Mouse (Mus musculus) hindbrain, embryonic 10.5 days (tissue): ENCODE measurements at regions not wholly inside any gene's neighbourhood (a gene's known extent, or its start where the extent isn't known, plus 50 kb on each side); places are given as distances from the start of the nearest gene placed in this dataset.
A peak's percentile ranks its signal among the peaks of the same experiment; 100 is the strongest.

Source experiments
- DNase-seq: peaks from one replicate; pipeline ENCODE4 v3.0.0-alpha.2; 2017; ENCODE audit warnings: low spot score
- H3K27ac ChIP-seq: fragments of 300-500 bp; sonication (generic); 2 replicates; pipeline ENCODE4 v1.5.1; 2016; ENCODE audit warnings: mild to moderate bottlenecking, moderate library complexity
- H3K27me3 ChIP-seq: fragments of 300-500 bp; sonication (generic); 2 replicates; pipeline ENCODE4 v1.6.1; 2016; ENCODE audit warnings: mild to moderate bottlenecking; ENCODE audit not compliant: poor library complexity, insufficient read depth, severe bottlenecking
- H3K36me3 ChIP-seq: fragments of 300-500 bp; sonication (generic); 2 replicates; pipeline ENCODE4 v1.6.1; 2016; ENCODE audit warnings: mild to moderate bottlenecking, moderate library complexity
- H3K4me1 ChIP-seq: fragments of 300-500 bp; sonication (generic); replicated peaks from 2 replicates; pipeline ENCODE4 v1.6.1; 2016; ENCODE audit warnings: mild to moderate bottlenecking
- H3K4me3 ChIP-seq: fragments of 300-500 bp; sonication (generic); 2 replicates; pipeline ENCODE4 v1.5.1; 2016; ENCODE audit warnings: mild to moderate bottlenecking, moderate library complexity
- H3K9me3 ChIP-seq: fragments of 300-500 bp; sonication (generic); 2 replicates; pipeline ENCODE4 v1.6.1; 2016; ENCODE audit warnings: mild to moderate bottlenecking, moderate library complexity
- WGBS: fragments of 180-500 bp; shearing (Covaris S2); methylation state at CpG from one replicate; pipeline ENCODE4 v1.1.7; 2016; 5-methylcytosine and 5-hydroxymethylcytosine counted together

- Histone ChIP-seq H3K4me3 (no peak overlapping the region), H3K27ac (no peak overlapping the region), H3K9me3 (no peaks in the 10 kb centered on the region), H3K4me1 (peaks cover 28% of the 10 kb centered on the region), H3K27me3 (peaks cover 14% of the 10 kb centered on the region), H3K36me3 (no peaks in the 10 kb centered on the region)
- WGBS, result 80% methylated on average over 2 of the region's 2 CpGs
- DNase-seq, result no peak
These were observed 85.8 kb upstream of the Cadm1 start for GRCm38 (mm10) chr9:47444168-47444567.

- WGBS, result 24% methylated on average over 1 of the region's 1 CpGs
- Histone ChIP-seq H3K36me3 (no peaks in the 10 kb centered on the region), H3K4me3 (no peak overlapping the region), H3K9me3 (no peaks in the 10 kb centered on the region), H3K27me3 (peaks cover 11% of the 10 kb centered on the region), H3K27ac (no peak overlapping the region), H3K4me1 (peaks cover 24% of the 10 kb centered on the region)
- DNase-seq, result no peak
These were observed 85.2 kb upstream of the Cadm1 start for GRCm38 (mm10) chr9:47444752-47445151.

DNA sequence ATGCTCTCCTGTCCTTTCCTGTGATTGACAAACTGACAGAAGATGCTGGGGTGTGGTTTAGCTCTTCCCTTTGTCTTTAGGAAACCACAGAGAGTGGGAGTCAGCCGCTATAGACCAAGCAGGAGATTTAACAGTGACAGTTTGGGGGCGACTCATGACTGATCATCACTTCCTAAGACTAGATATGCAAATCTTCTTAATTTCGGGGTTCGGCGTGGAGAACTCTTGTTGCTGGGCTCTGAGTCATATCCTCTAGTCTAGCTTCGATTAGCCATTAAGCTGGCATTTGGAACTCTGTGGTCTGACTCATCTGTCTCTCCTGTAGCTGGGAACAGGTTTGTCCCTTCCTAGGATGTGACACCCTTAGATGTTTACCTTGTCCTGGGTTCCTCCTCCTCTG is 84.6 kb upstream of the Cadm1 start:
- H3K27me3 ChIP-seq, result peaks cover 10% of the 10 kb centered on the region
- H3K4me3 ChIP-seq, result no peak overlapping the region
- 67% methylated on average over 6 of the region's 6 CpGs for whole genome bisulfite sequencing
- H3K9me3 ChIP-seq, result no peaks in the 10 kb centered on the region
- H3K36me3 ChIP-seq, result no peaks in the 10 kb centered on the region
- peaks cover 18% of the 10 kb centered on the region for H3K4me1 ChIP-seq
- DNase-seq, result no peak
- no peak overlapping the region for H3K27ac ChIP-seq

- 79% methylated on average over 4 of the region's 4 CpGs for WGBS
- Histone ChIP-seq H3K9me3 (no peaks in the 10 kb centered on the region), H3K27ac (no peak overlapping the region), H3K27me3 (no peaks in the 10 kb centered on the region), H3K36me3 (no peaks in the 10 kb centered on the region), H3K4me1 (no peaks in the 10 kb centered on the region), H3K4me3 (no peak overlapping the region)
- no peak for DNase-seq
These were observed 77.2 kb upstream of the Cadm1 start for GRCm38 (mm10) chr9:47452752-47453151.

DNA sequence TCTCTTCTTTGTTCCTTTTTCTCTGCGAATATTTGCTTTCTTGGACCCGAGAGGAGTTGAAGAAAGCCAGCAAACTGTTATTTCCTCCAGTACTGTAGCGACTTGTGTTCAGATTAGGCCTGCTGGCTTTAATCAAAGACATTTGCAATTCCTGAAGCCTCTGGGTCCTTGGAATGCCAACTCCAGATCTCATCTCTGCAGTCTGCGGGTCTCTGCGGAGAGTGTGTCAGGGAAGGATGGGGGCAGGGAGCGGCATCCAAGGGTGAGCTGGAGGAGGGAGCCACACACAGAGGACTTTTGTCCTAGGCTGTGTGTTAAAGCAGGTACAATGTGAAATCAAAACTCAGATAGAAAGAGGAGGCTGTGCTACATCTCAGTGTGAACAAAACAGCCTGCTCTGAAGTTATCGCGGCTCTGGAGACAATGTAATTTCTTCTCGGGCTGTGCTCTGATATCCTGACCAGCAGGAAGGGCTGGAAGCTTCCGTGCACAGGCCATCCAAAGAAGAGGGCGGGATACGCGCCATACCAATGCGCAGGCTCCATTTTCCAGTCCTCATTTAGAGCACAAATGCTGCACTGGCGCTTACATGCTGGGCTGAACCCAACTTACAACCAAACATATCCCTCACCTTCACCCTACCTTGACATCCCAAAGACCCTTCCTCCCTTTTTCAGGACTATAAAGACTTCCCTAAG is 71.1 kb upstream of the Cadm1 start:
- Histone ChIP-seq H3K27ac (peak overlapping the region; percentile 35; the same call in 1 of the 2 replicates), H3K36me3 (no peaks in the 10 kb centered on the region), H3K9me3 (no peaks in the 10 kb centered on the region), H3K4me3 (no peak overlapping the region), H3K27me3 (peaks cover 9% of the 10 kb centered on the region; the same call in 1 of the 2 replicates), H3K4me1 (peaks cover 10% of the 10 kb centered on the region)
- DNase-seq, result peak; percentile 19
- 44% methylated on average over 15 of the region's 15 CpGs for WGBS

GRCm38 (mm10) chr9:47459461-47460049 is 70.4 kb upstream of the Cadm1 start:
- 84% methylated on average over 8 of the region's 8 CpGs for WGBS
- H3K9me3 ChIP-seq, result no peaks in the 10 kb centered on the region
- no peak for DNase-seq
- peaks cover 9% of the 10 kb centered on the region; the same call in 1 of the 2 replicates for H3K27me3 ChIP-seq
- H3K4me3 ChIP-seq, result no peak overlapping the region
- no peaks in the 10 kb centered on the region for H3K36me3 ChIP-seq
- H3K4me1 ChIP-seq, result peaks cover 10% of the 10 kb centered on the region
- no peak overlapping the region for H3K27ac ChIP-seq

GRCm38 (mm10) chr9:47460241-47460640 is 69.7 kb upstream of the Cadm1 start:
- no peaks in the 10 kb centered on the region for H3K9me3 ChIP-seq
- no peak overlapping the region for H3K27ac ChIP-seq
- 84% methylated on average over 15 of the region's 15 CpGs for WGBS
- H3K4me3 ChIP-seq, result no peak overlapping the region
- DNase-seq, result no peak
- no peaks in the 10 kb centered on the region for H3K36me3 ChIP-seq
- peaks cover 9% of the 10 kb centered on the region; the same call in 1 of the 2 replicates for H3K27me3 ChIP-seq
- peaks cover 10% of the 10 kb centered on the region for H3K4me1 ChIP-seq

GRCm38 (mm10) chr9:47461915-47462314 is 68.1 kb upstream of the Cadm1 start:
- 86% methylated on average over 3 of the region's 3 CpGs for WGBS
- peaks cover 10% of the 10 kb centered on the region for H3K4me1 ChIP-seq
- H3K27me3 ChIP-seq, result peaks cover 9% of the 10 kb centered on the region; the same call in 1 of the 2 replicates

GRCm38 (mm10) chr9:47466767-47467166 is 63.2 kb upstream of the Cadm1 start:
- WGBS, result 89% methylated on average over 3 of the region's 3 CpGs

More at GRCm38 (mm10) chr9:47461915-47462314, 68.1 kb upstream of the Cadm1 start:
- no peak for DNase-seq
- no peaks in the 10 kb centered on the region for H3K9me3 ChIP-seq
- no peak overlapping the region for H3K27ac ChIP-seq
- no peaks in the 10 kb centered on the region for H3K36me3 ChIP-seq
- H3K4me3 ChIP-seq, result no peak overlapping the region

DNA sequence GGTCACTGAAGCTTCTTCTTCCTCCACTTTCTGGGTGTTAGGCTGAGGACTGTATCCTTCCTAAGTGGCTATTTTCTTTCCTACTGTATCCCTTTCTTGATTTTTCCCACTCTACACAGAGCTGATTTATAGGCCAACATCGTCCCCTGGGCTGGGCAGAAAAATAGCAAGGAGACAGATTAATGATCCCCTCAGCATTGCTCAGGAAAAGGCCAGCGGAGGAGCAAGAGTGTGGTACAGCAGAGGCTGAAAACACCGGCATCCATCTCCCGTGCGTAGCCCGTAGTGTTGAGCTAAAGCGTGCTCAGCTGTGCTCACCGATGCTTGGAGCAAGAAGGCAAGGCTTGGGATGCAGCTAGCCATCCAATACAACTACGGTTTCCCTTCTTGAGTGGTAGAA is 62.2 kb upstream of the Cadm1 start:
- Histone ChIP-seq H3K4me3 (no peak overlapping the region), H3K27me3 (no peaks in the 10 kb centered on the region), H3K36me3 (no peaks in the 10 kb centered on the region), H3K9me3 (no peaks in the 10 kb centered on the region), H3K4me1 (peaks cover 15% of the 10 kb centered on the region), H3K27ac (no peak overlapping the region)
- no peak for DNase-seq
- 88% methylated on average over 9 of the region's 9 CpGs for WGBS

More at GRCm38 (mm10) chr9:47466767-47467166, 63.2 kb upstream of the Cadm1 start:
- H3K36me3 ChIP-seq, result no peaks in the 10 kb centered on the region
- no peak for DNase-seq
- no peaks in the 10 kb centered on the region for H3K27me3 ChIP-seq
- H3K27ac ChIP-seq, result no peak overlapping the region
- no peak overlapping the region for H3K4me3 ChIP-seq
- H3K4me1 ChIP-seq, result peaks cover 11% of the 10 kb centered on the region
- no peaks in the 10 kb centered on the region for H3K9me3 ChIP-seq

GRCm38 (mm10) chr9:47469576-47469975 is 60.4 kb upstream of the Cadm1 start:
- Histone ChIP-seq H3K27me3 (peaks cover 5% of the 10 kb centered on the region; the same call in 1 of the 2 replicates), H3K9me3 (no peaks in the 10 kb centered on the region), H3K36me3 (no peaks in the 10 kb centered on the region), H3K27ac (no peak overlapping the region), H3K4me1 (peaks cover 15% of the 10 kb centered on the region), H3K4me3 (no peak overlapping the region)
- DNase-seq, result no peak
- 94% methylated on average over 1 of the region's 1 CpGs for WGBS

DNA sequence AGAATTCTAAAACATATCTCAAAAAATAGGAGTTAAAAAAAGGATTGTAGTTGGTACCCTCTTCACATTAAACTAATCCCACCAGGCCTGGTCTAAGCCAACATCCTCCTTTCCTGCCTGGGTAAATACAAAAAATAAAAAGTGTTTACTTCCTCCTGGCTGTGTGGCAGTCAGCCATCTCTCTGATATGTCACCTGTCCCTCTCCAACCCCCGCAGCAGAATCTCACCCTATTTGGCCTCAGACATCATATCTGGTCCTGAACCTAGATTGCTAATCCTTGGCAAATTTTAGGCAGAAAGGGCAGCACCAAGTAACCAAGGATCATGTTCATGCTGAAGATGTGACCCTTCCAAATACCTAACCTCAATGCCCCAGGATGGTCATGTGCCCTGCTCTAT is 59.2 kb upstream of the Cadm1 start:
- no peaks in the 10 kb centered on the region for H3K9me3 ChIP-seq
- no peaks in the 10 kb centered on the region for H3K36me3 ChIP-seq
- 84% methylated on average over 1 of the region's 1 CpGs for WGBS
- H3K4me3 ChIP-seq, result no peak overlapping the region
- no peak overlapping the region for H3K27ac ChIP-seq
- H3K4me1 ChIP-seq, result peaks cover 15% of the 10 kb centered on the region
- peaks cover 5% of the 10 kb centered on the region; the same call in 1 of the 2 replicates for H3K27me3 ChIP-seq
- DNase-seq, result no peak

DNA sequence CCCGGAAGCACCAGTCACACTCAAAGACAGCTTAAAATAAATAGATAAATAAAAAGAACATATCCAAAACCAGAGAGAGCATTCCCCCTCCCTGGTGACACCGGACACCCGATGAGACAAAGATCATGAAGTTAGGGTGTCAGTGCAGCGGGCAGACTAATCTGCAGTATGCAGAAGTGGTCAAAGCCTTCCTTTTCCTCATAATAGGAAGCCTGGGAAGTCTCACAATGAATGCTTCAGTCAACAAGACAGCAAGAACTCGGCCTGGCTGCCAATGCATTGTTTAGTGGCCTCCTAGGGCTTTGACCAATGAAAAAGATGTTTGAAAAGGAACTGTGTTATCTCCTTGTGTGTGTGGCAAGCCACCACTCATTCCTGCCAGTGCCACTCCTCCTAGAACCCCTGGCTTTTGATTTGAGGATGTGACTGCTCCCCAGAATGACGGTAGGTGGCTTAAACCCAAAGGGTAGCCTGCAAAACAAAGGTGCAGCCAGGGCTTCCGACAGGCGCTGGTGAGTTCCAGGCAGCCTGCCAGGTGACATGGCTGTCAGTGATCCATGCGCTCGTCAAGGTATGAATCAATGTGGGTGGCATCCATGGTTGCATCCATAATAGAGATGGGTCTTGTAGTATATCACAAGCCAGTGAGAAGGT is 58.1 kb upstream of the Cadm1 start:
- H3K27ac ChIP-seq, result 0 out of 2 replicates have a peak overlapping the region, but pooled peaks have one; percentile 35
- DNase-seq, result peak; percentile 23

More for the DNA sequence above, 58.1 kb upstream of the Cadm1 start:
- Histone ChIP-seq H3K27me3 (peaks cover 5% of the 10 kb centered on the region; the same call in 1 of the 2 replicates), H3K36me3 (no peaks in the 10 kb centered on the region), H3K4me1 (peaks cover 15% of the 10 kb centered on the region), H3K9me3 (no peaks in the 10 kb centered on the region), H3K4me3 (no peak overlapping the region)
- WGBS, result 34% methylated on average over 10 of the region's 10 CpGs
